Mouse (Mus musculus) kidney, embryonic 14.5 days (tissue): Measurements from ENCODE around the gene 4930432M17Rik. TPM values are rescaled to one million over a fixed set of nuclear protein-coding genes. Genes with fewer than 3 reads are reported as not detected.

Experiments
- ATAC-seq: fragments of 200-750 bp; cut with Nextera tagmentation; 2 replicates; pipeline ENCODE4 v1.8.0; 2017; ENCODE audit warnings: moderate number of reproducible peaks, mild to moderate bottlenecking, moderate TSS enrichment, moderate library complexity; ENCODE audit not compliant: low FRiP score, low TSS enrichment
- H3K27ac ChIP-seq: fragments of 300-500 bp; sonication (generic); 2 replicates; pipeline ENCODE4 v1.5.1; 2014; ENCODE audit warnings: low read depth, mild to moderate bottlenecking, low read length, moderate library complexity, mixed read lengths
- H3K27me3 ChIP-seq: fragments of 300-500 bp; sonication (generic); 2 replicates; pipeline ENCODE4 v1.6.1; 2014; ENCODE audit warnings: mild to moderate bottlenecking, low read length; ENCODE audit not compliant: control insufficient read depth, insufficient read depth
- H3K36me3 ChIP-seq: fragments of 300-500 bp; sonication (generic); 2 replicates; pipeline ENCODE4 v1.6.1; 2014; ENCODE audit warnings: low read length, mixed read lengths; ENCODE audit not compliant: control insufficient read depth, insufficient read depth
- H3K4me1 ChIP-seq: fragments of 300-500 bp; sonication (generic); 2 replicates; pipeline ENCODE4 v1.6.1; 2014; ENCODE audit warnings: low read length, mixed read lengths; ENCODE audit not compliant: control insufficient read depth, insufficient read depth
- H3K4me2 ChIP-seq: fragments of 300-500 bp; sonication (generic); replicated peaks from 2 replicates; pipeline ENCODE4 v1.6.1; 2014; ENCODE audit warnings: low read depth, mild to moderate bottlenecking, low read length
- H3K4me3 ChIP-seq: fragments of 300-500 bp; sonication (generic); 2 replicates; pipeline ENCODE4 v1.5.1; 2014; ENCODE audit warnings: mild to moderate bottlenecking, low read length
- H3K9ac ChIP-seq: fragments of 300-500 bp; sonication (generic); 2 replicates; pipeline ENCODE4 v1.6.1; 2014; ENCODE audit warnings: low read depth, mild to moderate bottlenecking, low read length, moderate library complexity
- H3K9me3 ChIP-seq: fragments of 300-500 bp; sonication (generic); 2 replicates; pipeline ENCODE4 v1.6.1; 2016; ENCODE audit warnings: low read length; ENCODE audit not compliant: control insufficient read depth
- WGBS: fragments of 180-500 bp; shearing (Covaris S2); extraction: QIAGEN DNeasy Blood & Tissue Kit; methylation state at CpG from one replicate; pipeline ENCODE4 v1.1.7; 2014; 5-methylcytosine and 5-hydroxymethylcytosine counted together
- polyA plus RNA-seq: library from polyadenylated mRNA; unstranded; fragments of >200 nt; fragmentation: Nextera tagmentation; extraction: Ambion mirVana; gene quantifications from 2 replicates; pipeline ENCODE4 v1.2.1, GENCODE M21; 2014

4930432M17Rik gene
- polyA plus RNA-seq, 1 experiment from 2014 or later, result not detected

- ATAC-seq, result no peak
- no peak overlapping the region for H3K4me2 ChIP-seq
- no peaks in the 10 kb centered on the region for H3K36me3 ChIP-seq
- no peaks in the 10 kb centered on the region for H3K9me3 ChIP-seq
- no peak overlapping the region for H3K9ac ChIP-seq
- no peaks in the 10 kb centered on the region for H3K27me3 ChIP-seq
- 0 out of 2 replicates have a peak, but pooled peaks cover 3% of the 10 kb centered on the region for H3K4me1 ChIP-seq
- H3K4me3 ChIP-seq, result no peak overlapping the region
- H3K27ac ChIP-seq, result no peak overlapping the region
- WGBS, result 80% methylated on average over 10 of the region's 10 CpGs
Measured at GRCm38 (mm10) chr3:121682439-121683411, 12.2 kb downstream of the 4930432M17Rik start.

DNA sequence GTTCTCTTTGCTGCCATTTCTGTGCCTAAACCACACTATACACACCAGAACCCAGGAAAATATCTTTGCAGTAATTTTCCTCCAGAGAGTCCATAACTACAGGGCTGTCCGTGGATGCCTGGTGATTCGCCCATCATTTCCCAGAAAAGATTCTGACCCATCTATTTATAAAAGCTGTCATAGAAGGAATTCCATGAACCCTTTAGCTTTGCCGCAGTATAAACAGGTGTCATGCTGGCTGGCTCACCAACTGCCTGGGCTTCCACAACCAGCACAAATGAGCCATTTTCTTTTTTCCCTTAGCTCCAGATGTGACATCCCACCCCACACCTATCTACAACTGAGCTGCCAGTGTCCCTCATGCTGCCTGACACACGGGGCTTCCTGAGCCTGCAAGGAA, 14.0 kb downstream of the 4930432M17Rik start:
- Histone ChIP-seq H3K27me3 (no peaks in the 10 kb centered on the region), H3K9me3 (no peaks in the 10 kb centered on the region), H3K36me3 (no peaks in the 10 kb centered on the region), H3K4me1 (0 out of 2 replicates have a peak, but pooled peaks cover 3% of the 10 kb centered on the region), H3K4me3 (no peak overlapping the region), H3K9ac (no peak overlapping the region), H3K27ac (no peak overlapping the region), H3K4me2 (no peak overlapping the region)
- WGBS, result 72% methylated on average over 4 of the region's 4 CpGs
- ATAC-seq, result no peak

- H3K4me3 ChIP-seq, result no peak overlapping the region
- ATAC-seq, result no peak
- no peak overlapping the region for H3K27ac ChIP-seq
- WGBS, result 69% methylated on average over 4 of the region's 4 CpGs
- H3K4me2 ChIP-seq, result no peak overlapping the region
- no peaks in the 10 kb centered on the region for H3K36me3 ChIP-seq
- no peaks in the 10 kb centered on the region for H3K9me3 ChIP-seq
- no peak overlapping the region for H3K9ac ChIP-seq
- H3K4me1 ChIP-seq, result 0 out of 2 replicates have a peak, but pooled peaks cover 3% of the 10 kb centered on the region
- no peaks in the 10 kb centered on the region for H3K27me3 ChIP-seq
Measured at GRCm38 (mm10) chr3:121684963-121685362, 14.4 kb downstream of the 4930432M17Rik start.

- WGBS, result 80% methylated on average over 1 of the region's 1 CpGs
- H3K36me3 ChIP-seq, result no peaks in the 10 kb centered on the region
- H3K9ac ChIP-seq, result no peak overlapping the region
- H3K4me2 ChIP-seq, result no peak overlapping the region
- H3K9me3 ChIP-seq, result no peaks in the 10 kb centered on the region
- H3K4me3 ChIP-seq, result no peak overlapping the region
- no peak overlapping the region for H3K27ac ChIP-seq
- no peaks in the 10 kb centered on the region for H3K27me3 ChIP-seq
- 0 out of 2 replicates have a peak, but pooled peaks cover 3% of the 10 kb centered on the region for H3K4me1 ChIP-seq
- ATAC-seq, result no peak
Measured at GRCm38 (mm10) chr3:121685985-121686384, 15.4 kb downstream of the 4930432M17Rik start.

- Histone ChIP-seq H3K4me3 (no peak overlapping the region), H3K9me3 (no peaks in the 10 kb centered on the region), H3K4me1 (0 out of 2 replicates have a peak, but pooled peaks cover 3% of the 10 kb centered on the region), H3K27ac (no peak overlapping the region), H3K36me3 (no peaks in the 10 kb centered on the region), H3K27me3 (no peaks in the 10 kb centered on the region), H3K9ac (no peak overlapping the region), H3K4me2 (no peak overlapping the region)
- no peak for ATAC-seq
- WGBS, result 60% methylated on average over 4 of the region's 4 CpGs
Measured at GRCm38 (mm10) chr3:121686408-121686911, 15.9 kb downstream of the 4930432M17Rik start.

DNA sequence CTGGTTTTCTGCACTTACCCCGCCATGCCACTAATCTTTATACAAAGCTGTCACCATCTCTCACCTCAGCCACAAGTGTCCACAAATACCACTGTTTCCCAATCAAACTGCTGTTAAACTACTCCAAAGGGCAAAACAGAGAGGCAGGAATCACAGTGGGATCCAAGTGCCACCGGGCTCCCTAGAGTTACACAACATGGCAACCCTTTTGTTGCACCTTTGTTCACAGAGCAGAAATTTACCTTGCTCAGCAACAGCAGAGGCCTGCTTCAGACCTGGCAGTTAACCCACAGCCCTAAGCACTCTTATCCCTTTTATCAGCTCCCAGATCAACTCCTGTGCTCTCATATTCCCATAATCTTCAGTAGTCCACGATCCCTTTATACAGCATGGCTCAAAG, 17.2 kb downstream of the 4930432M17Rik start:
- 0 out of 2 replicates have a peak, but pooled peaks cover 3% of the 10 kb centered on the region for H3K4me1 ChIP-seq
- no peaks in the 10 kb centered on the region for H3K9me3 ChIP-seq
- no peak overlapping the region for H3K9ac ChIP-seq
- ATAC-seq, result no peak
- no peaks in the 10 kb centered on the region for H3K36me3 ChIP-seq
- H3K27ac ChIP-seq, result no peak overlapping the region
- no peaks in the 10 kb centered on the region for H3K27me3 ChIP-seq
- H3K4me2 ChIP-seq, result no peak overlapping the region
- WGBS, result 83% methylated on average over 3 of the region's 3 CpGs
- no peak overlapping the region for H3K4me3 ChIP-seq

- no peak overlapping the region for H3K4me3 ChIP-seq
- no peak overlapping the region for H3K9ac ChIP-seq
- no peak for ATAC-seq
- no peaks in the 10 kb centered on the region for H3K36me3 ChIP-seq
- no peaks in the 10 kb centered on the region for H3K9me3 ChIP-seq
- H3K4me2 ChIP-seq, result no peak overlapping the region
- 82% methylated on average over 5 of the region's 5 CpGs for WGBS
- H3K27ac ChIP-seq, result no peak overlapping the region
- H3K4me1 ChIP-seq, result 0 out of 2 replicates have a peak, but pooled peaks cover 3% of the 10 kb centered on the region
- H3K27me3 ChIP-seq, result no peaks in the 10 kb centered on the region
Measured at GRCm38 (mm10) chr3:121689029-121689428, 18.5 kb downstream of the 4930432M17Rik start.

- Histone ChIP-seq H3K27me3 (no peaks in the 10 kb centered on the region), H3K27ac (no peak overlapping the region), H3K4me3 (no peak overlapping the region), H3K9me3 (no peaks in the 10 kb centered on the region), H3K36me3 (no peaks in the 10 kb centered on the region), H3K4me1 (0 out of 2 replicates have a peak, but pooled peaks cover 2% of the 10 kb centered on the region), H3K4me2 (no peak overlapping the region), H3K9ac (no peak overlapping the region)
- WGBS, result 91% methylated on average over 3 of the region's 3 CpGs
- no peak for ATAC-seq
Measured at GRCm38 (mm10) chr3:121689697-121690096, 19.1 kb downstream of the 4930432M17Rik start.
